Mouse (Mus musculus) cerebellum, adult 11 months (tissue): ENCODE data around the gene Acot13.
"Not testable (repeated sequence)": the region's sequence is repeated elsewhere in the genome, so short reads cannot be mapped to it uniquely, and the experiment has no call there.

Experiments used
- DNase-seq: peaks from one replicate; pipeline ENCODE4 v3.0.0; 2022

The Acot13 gene

GRCm38 (mm10) chr13:24778706-24779380 lies 52.5 kb downstream of the Acot13 start:
- DNase-seq: no peak

GRCm38 (mm10) chr13:24778026-24778425 lies 53.3 kb downstream of the Acot13 start:
- no peak for DNase-seq

GRCm38 (mm10) chr13:24776146-24776844 lies 55.0 kb downstream of the Acot13 start:
- DNase-seq: peak; percentile 38

GRCm38 (mm10) chr13:24771482-24771881 lies 59.9 kb downstream of the Acot13 start:
- DNase-seq: not testable (repeated sequence)
